Mouse (Mus musculus): ENCODE results near the gene G430095P16Rik.

DNA sequence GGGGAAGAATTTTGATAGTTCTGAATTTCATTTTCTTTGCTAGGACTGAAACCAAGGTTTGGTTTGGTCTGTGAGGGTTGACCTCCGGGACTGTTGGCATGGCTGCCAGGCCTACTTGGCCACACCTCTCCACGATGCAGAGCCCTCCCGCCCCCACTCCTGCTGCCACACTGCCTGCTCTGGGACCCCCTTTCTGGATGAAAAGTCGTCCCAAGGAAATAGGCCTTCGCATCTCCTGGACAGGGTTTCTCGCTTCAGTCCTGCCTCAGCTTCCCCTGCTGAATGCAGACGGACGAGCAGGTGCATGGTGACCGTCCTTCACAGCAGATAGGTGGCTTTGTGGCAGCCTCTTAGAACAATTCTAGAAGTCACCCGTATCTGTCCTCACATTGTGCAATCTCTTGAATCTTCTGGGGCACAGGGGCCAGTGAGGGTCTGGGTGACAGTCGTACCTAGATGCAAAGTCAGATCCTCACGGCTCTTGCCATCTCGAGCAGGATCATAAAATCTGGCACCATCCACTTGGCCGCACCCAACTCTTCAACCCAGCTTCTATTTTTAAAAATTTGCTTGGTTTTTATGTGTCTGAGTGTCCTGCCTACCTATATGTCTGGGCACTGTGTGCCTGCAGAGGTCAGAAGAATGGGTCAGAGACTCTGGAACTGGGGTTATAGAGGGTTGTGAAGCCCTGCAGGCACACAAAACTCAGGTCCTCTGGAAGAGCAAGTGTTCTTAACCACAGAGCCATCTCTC lies 45.7 kb downstream of the G430095P16Rik start:
- no peak for TF ChIP-seq CTCF (IDR thresholded peaks at IDR 0.05; ENCODE audit: low read depth)
- no peak for TF ChIP-seq EP300 (IDR thresholded peaks at IDR 0.05; ENCODE audit: low read depth)

Measured in liver, postnatal 0 days (tissue).